Mouse (Mus musculus): ENCODE data around the gene Mllt11.

The Mllt11 gene

GRCm38 (mm10) chr3:95246465-95247231 lies 14.7 kb upstream of the Mllt11 start:
- no peak for DNase-seq (ENCODE audit: low read depth, low spot score)

GRCm38 (mm10) chr3:95243086-95243485 lies 11.1 kb upstream of the Mllt11 start:
- no peak for DNase-seq (ENCODE audit: low read depth, low spot score)

- peak; percentile 27 for DNase-seq (ENCODE audit: low read depth, low spot score)
These were observed 9.5 kb upstream of the Mllt11 start, which contains the start of gene Gm128 for GRCm38 (mm10) chr3:95241498-95241897. TSS of gene Gm128 (minus strand) at chr3:95241598.

- peak; percentile 65 for DNase-seq (ENCODE audit: low read depth, low spot score)
These were observed 8.9 kb upstream of the Mllt11 start for GRCm38 (mm10) chr3:95240900-95241299.

- no peak for DNase-seq (ENCODE audit: low read depth, low spot score)
These were observed 8.0 kb upstream of the Mllt11 start for GRCm38 (mm10) chr3:95239971-95240370.

- DNase-seq (ENCODE audit: low read depth, low spot score) = peak; percentile 70
These were observed 7.1 kb upstream of the Mllt11 start for GRCm38 (mm10) chr3:95239022-95239421.

GRCm38 (mm10) chr3:95237541-95238099 lies 5.6 kb upstream of the Mllt11 start:
- DNase-seq (ENCODE audit: low read depth, low spot score) = no peak

GRCm38 (mm10) chr3:95235386-95236301 lies 3.7 kb upstream of the Mllt11 start:
- DNase-seq (ENCODE audit: low read depth, low spot score) = peak; percentile 29

GRCm38 (mm10) chr3:95233303-95233980 lies 1.5 kb upstream of the Mllt11 start:
- DNase-seq (ENCODE audit: low read depth, low spot score) = peak; percentile 20

GRCm38 (mm10) chr3:95232771-95233170 lies 800 bp upstream of the Mllt11 start:
- peak; percentile 81 for DNase-seq (ENCODE audit: low read depth, low spot score)

- DNase-seq (ENCODE audit: low read depth, low spot score) = peak; percentile 89
These were observed 1.3 kb downstream of the Mllt11 start for GRCm38 (mm10) chr3:95230495-95231297.

- DNase-seq (ENCODE audit: low read depth, low spot score) = no peak
These were observed 2.0 kb downstream of the Mllt11 start for GRCm38 (mm10) chr3:95229781-95230494.

GRCm38 (mm10) chr3:95228894-95229780 lies 2.8 kb downstream of the Mllt11 start:
- DNase-seq (ENCODE audit: low read depth, low spot score) = peak; percentile 63

GRCm38 (mm10) chr3:95228148-95228893 lies 3.6 kb downstream of the Mllt11 start, which contains the start of gene Cdc42se1:
TSS of gene Cdc42se1 (plus strand) at chr3:95228732.
- peak; percentile 94 for DNase-seq (ENCODE audit: low read depth, low spot score)

GRCm38 (mm10) chr3:95227214-95227613 lies 4.8 kb downstream of the Mllt11 start:
- no peak for DNase-seq (ENCODE audit: low read depth, low spot score)

GRCm38 (mm10) chr3:95224295-95224694 lies 7.7 kb downstream of the Mllt11 start:
- peak; percentile 97 for DNase-seq (ENCODE audit: low read depth, low spot score)

- peak; percentile 38 for DNase-seq (ENCODE audit: low read depth, low spot score)
These were observed 8.9 kb downstream of the Mllt11 start for GRCm38 (mm10) chr3:95223041-95223440.

- DNase-seq (ENCODE audit: low read depth, low spot score) = peak; percentile 81
These were observed 13.4 kb downstream of the Mllt11 start for GRCm38 (mm10) chr3:95218466-95219137.

Data from R1 (cell line).